Mouse (Mus musculus) kidney, postnatal 0 days (tissue): Measurements from ENCODE around the gene Tmem161a. TPM values are rescaled to one million over a fixed set of nuclear protein-coding genes. Genes with fewer than 3 reads are reported as not detected.
A peak's percentile ranks its signal among the peaks of the same experiment; 100 is the strongest.

ENCODE experiments used
- ATAC-seq: fragments of 200-750 bp; cut with Nextera tagmentation; replicated peaks from 2 replicates; pipeline ENCODE4 v1.8.0; 2017; ENCODE audit warnings: low read depth, moderate number of reproducible peaks, moderate TSS enrichment, moderate library complexity; ENCODE audit not compliant: low FRiP score
- DNase-seq: peaks from one replicate; pipeline ENCODE4 v3.0.0-alpha.2; 2016; ENCODE audit warnings: low spot score
- H3K27ac ChIP-seq: fragments of 300-500 bp; sonication (generic); 2 replicates; pipeline ENCODE4 v1.5.1; 2014; ENCODE audit warnings: mild to moderate bottlenecking
- H3K27me3 ChIP-seq: fragments of 300-500 bp; sonication (generic); 2 replicates; pipeline ENCODE4 v1.6.1; 2014; ENCODE audit warnings: low read length, mixed read lengths; ENCODE audit not compliant: insufficient read depth
- H3K36me3 ChIP-seq: fragments of 300-500 bp; sonication (generic); 2 replicates; pipeline ENCODE4 v1.6.1; 2014; ENCODE audit warnings: low read length, mixed read lengths; ENCODE audit not compliant: insufficient read depth
- H3K4me1 ChIP-seq: fragments of 300-500 bp; sonication (generic); replicated peaks from 2 replicates; pipeline ENCODE4 v1.6.1; 2014; ENCODE audit warnings: antibody characterized with exemption, low read length, mixed read lengths; ENCODE audit not compliant: insufficient read depth
- H3K4me2 ChIP-seq: fragments of 300-500 bp; sonication (generic); 2 replicates; pipeline ENCODE4 v1.6.1; 2014; ENCODE audit warnings: mild to moderate bottlenecking, low read length, moderate library complexity, mixed read lengths
- H3K4me3 ChIP-seq: fragments of 300-500 bp; sonication (generic); replicated peaks from 2 replicates; pipeline ENCODE4 v1.5.1; 2014; ENCODE audit warnings: low read depth, low read length
- H3K9ac ChIP-seq: fragments of 300-500 bp; sonication (generic); 2 replicates; pipeline ENCODE4 v1.6.1; 2014; ENCODE audit warnings: low read depth, low read length
- H3K9me3 ChIP-seq: fragments of 300-500 bp; sonication (generic); replicated peaks from 2 replicates; pipeline ENCODE4 v1.6.1; 2016; ENCODE audit warnings: low read length, inconsistent platforms, mixed read lengths
- CTCF ChIP-seq: IDR thresholded peaks from 2 replicates; pipeline ENCODE4 v1.5.1; 2016; ENCODE audit warnings: antibody characterized with exemption, low read depth, mild to moderate bottlenecking, moderate library complexity
- WGBS: fragments of 180-500 bp; shearing (Covaris S2); extraction: QIAGEN DNeasy Blood & Tissue Kit; methylation state at CpG from one replicate; pipeline ENCODE4 v1.1.7; 2014; 5-methylcytosine and 5-hydroxymethylcytosine counted together
- polyA plus RNA-seq: library from polyadenylated mRNA; unstranded; fragments of >200 nt; fragmentation: Nextera tagmentation; extraction: Ambion mirVana; gene quantifications from 2 replicates; pipeline ENCODE4 v1.2.1, GENCODE M21; 2015

The Tmem161a gene
- polyA plus RNA-seq, 1 experiment from 2014 or later, result 52.3 TPM

GRCm38 (mm10) chr8:70181903-70182252 is 9.7 kb downstream of the Tmem161a start:
- H3K36me3 ChIP-seq, result peaks cover 31% of the 10 kb centered on the region; the same call in 1 of the 2 replicates
- WGBS, result 46% methylated on average over 2 of the region's 2 CpGs
- ATAC-seq, result no peak

GRCm38 (mm10) chr8:70183194-70183593 is 11.0 kb downstream of the Tmem161a start:
- Histone ChIP-seq H3K9ac (no peak overlapping the region), H3K27ac (no peak overlapping the region), H3K4me2 (no peak overlapping the region), H3K9me3 (no peaks in the 10 kb centered on the region), H3K4me3 (no peak overlapping the region), H3K36me3 (peaks cover 23% of the 10 kb centered on the region; the same call in 1 of the 2 replicates), H3K4me1 (no peaks in the 10 kb centered on the region), H3K27me3 (no peaks in the 10 kb centered on the region)
- ATAC-seq (no peak), DNase-seq (no peak)
- WGBS, result 90% methylated on average over 4 of the region's 4 CpGs
- TF ChIP-seq CTCF, result no peak

More at GRCm38 (mm10) chr8:70181903-70182252, 9.7 kb downstream of the Tmem161a start:
- H3K4me1 ChIP-seq, result no peaks in the 10 kb centered on the region
- TF ChIP-seq CTCF, result no peak
- H3K4me2 ChIP-seq, result no peak overlapping the region
- no peak overlapping the region for H3K27ac ChIP-seq
- no peaks in the 10 kb centered on the region for H3K27me3 ChIP-seq
- H3K9ac ChIP-seq, result no peak overlapping the region
- H3K9me3 ChIP-seq, result no peaks in the 10 kb centered on the region
- no peak for DNase-seq
- H3K4me3 ChIP-seq, result no peak overlapping the region

- no peak overlapping the region for H3K9ac ChIP-seq
- H3K4me3 ChIP-seq, result no peak overlapping the region
- TF ChIP-seq CTCF, result no peak
- no peak for DNase-seq
- H3K9me3 ChIP-seq, result no peaks in the 10 kb centered on the region
- no peaks in the 10 kb centered on the region for H3K27me3 ChIP-seq
- no peaks in the 10 kb centered on the region; the same call in 1 of the 2 replicates for H3K36me3 ChIP-seq
- peak; percentile 22; the same call in 1 of the 2 replicates for ATAC-seq
- no peaks in the 10 kb centered on the region for H3K4me1 ChIP-seq
- H3K27ac ChIP-seq, result no peak overlapping the region
- no peak overlapping the region for H3K4me2 ChIP-seq
- 68% methylated on average over 7 of the region's 7 CpGs for WGBS
Observed at GRCm38 (mm10) chr8:70188707-70189106, 16.6 kb downstream of the Tmem161a start.

GRCm38 (mm10) chr8:70193238-70193637 is 21.1 kb downstream of the Tmem161a start:
- ATAC-seq (peak; percentile 71), DNase-seq (no peak)
- H3K9me3 ChIP-seq, result no peaks in the 10 kb centered on the region
- H3K9ac ChIP-seq, result no peak overlapping the region
- H3K4me3 ChIP-seq, result no peak overlapping the region
- no peaks in the 10 kb centered on the region; the same call in 1 of the 2 replicates for H3K36me3 ChIP-seq
- no peaks in the 10 kb centered on the region for H3K27me3 ChIP-seq
- no peak overlapping the region for H3K27ac ChIP-seq
- no peak for TF ChIP-seq CTCF
- H3K4me2 ChIP-seq, result no peak overlapping the region
- 71% methylated on average over 5 of the region's 5 CpGs for WGBS
- no peaks in the 10 kb centered on the region for H3K4me1 ChIP-seq

GRCm38 (mm10) chr8:70194191-70194590 is 22.0 kb downstream of the Tmem161a start:
- no peak overlapping the region for H3K27ac ChIP-seq
- ATAC-seq (no peak), DNase-seq (no peak)
- no peaks in the 10 kb centered on the region for H3K4me1 ChIP-seq
- H3K4me2 ChIP-seq, result no peak overlapping the region
- TF ChIP-seq CTCF, result no peak
- WGBS, result 86% methylated on average over 3 of the region's 3 CpGs
- H3K4me3 ChIP-seq, result no peak overlapping the region
- no peaks in the 10 kb centered on the region; the same call in 1 of the 2 replicates for H3K36me3 ChIP-seq
- no peak overlapping the region for H3K9ac ChIP-seq
- H3K9me3 ChIP-seq, result no peaks in the 10 kb centered on the region
- H3K27me3 ChIP-seq, result no peaks in the 10 kb centered on the region

GRCm38 (mm10) chr8:70195762-70196161 is 23.6 kb downstream of the Tmem161a start:
- H3K4me2 ChIP-seq, result no peak overlapping the region
- ATAC-seq (no peak), DNase-seq (no peak)
- no peaks in the 10 kb centered on the region for H3K9me3 ChIP-seq
- TF ChIP-seq CTCF, result no peak; the same call in 1 of the 2 replicates
- no peak overlapping the region for H3K9ac ChIP-seq
- H3K27ac ChIP-seq, result no peak overlapping the region
- H3K36me3 ChIP-seq, result no peaks in the 10 kb centered on the region
- no peak overlapping the region for H3K4me3 ChIP-seq
- H3K27me3 ChIP-seq, result no peaks in the 10 kb centered on the region
- H3K4me1 ChIP-seq, result no peaks in the 10 kb centered on the region
- 88% methylated on average over 2 of the region's 2 CpGs for WGBS

GRCm38 (mm10) chr8:70197603-70198002 is 25.4 kb downstream of the Tmem161a start:
- no peaks in the 10 kb centered on the region for H3K27me3 ChIP-seq
- no peak for DNase-seq
- no peak overlapping the region for H3K9ac ChIP-seq
- TF ChIP-seq CTCF, result no peak; the same call in 1 of the 2 replicates
- H3K9me3 ChIP-seq, result no peaks in the 10 kb centered on the region
- H3K4me2 ChIP-seq, result no peak overlapping the region
- no peak overlapping the region for H3K27ac ChIP-seq
- no peaks in the 10 kb centered on the region for H3K36me3 ChIP-seq
- H3K4me1 ChIP-seq, result no peaks in the 10 kb centered on the region
- H3K4me3 ChIP-seq, result no peak overlapping the region
- 63% methylated on average over 7 of the region's 7 CpGs for WGBS
- ATAC-seq, result no peak; the same call in 1 of the 2 replicates
